Mouse (Mus musculus): Measurements from ENCODE around the gene D330020A13Rik. TPM values are rescaled to one million over a fixed set of nuclear protein-coding genes. Genes with fewer than 3 reads are reported as not detected.

Gene D330020A13Rik
- total RNA-seq, 1 experiment, result 4.4 TPM

DNA sequence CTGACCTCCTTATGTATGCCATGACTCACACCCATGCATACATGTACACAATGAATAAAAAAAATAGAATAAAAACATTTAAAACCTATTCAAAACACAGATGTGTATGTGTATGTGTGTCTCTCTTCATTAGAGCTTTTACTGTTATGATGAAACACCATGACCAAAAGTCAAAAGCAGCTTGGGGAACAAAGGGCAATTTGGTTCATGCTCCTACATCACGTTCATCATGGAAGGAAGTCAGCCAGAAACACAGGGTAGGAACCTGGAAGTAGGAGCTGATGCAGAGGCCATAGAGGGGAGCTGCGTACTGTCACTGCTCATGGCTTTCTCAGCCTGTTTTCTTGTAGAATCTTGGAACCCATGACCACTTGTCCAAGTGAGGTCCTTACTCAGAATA, 41.4 kb upstream of the D330020A13Rik start:
- TF ChIP-seq ZC3H11A (IDR thresholded peaks at IDR 0.05; ENCODE audit: borderline replicate concordance, low read depth, low read length), result no peak
- TF ChIP-seq MAFK (IDR thresholded peaks at IDR 0.05; ENCODE audit: insufficient read depth, low read depth, low read length), result no peak
- no peak for TF ChIP-seq ZNF384 (IDR thresholded peaks at IDR 0.05; ENCODE audit: low read depth, low read length)
- no peak for TF ChIP-seq CHD2 (IDR thresholded peaks at IDR 0.05; ENCODE audit: low read depth, low read length)
- no peak for TF ChIP-seq HCFC1 (IDR thresholded peaks at IDR 0.05; ENCODE audit: borderline replicate concordance, insufficient read depth, low read length)
- no peak for DNase-seq (ENCODE audit: low read depth, low spot score)

DNA sequence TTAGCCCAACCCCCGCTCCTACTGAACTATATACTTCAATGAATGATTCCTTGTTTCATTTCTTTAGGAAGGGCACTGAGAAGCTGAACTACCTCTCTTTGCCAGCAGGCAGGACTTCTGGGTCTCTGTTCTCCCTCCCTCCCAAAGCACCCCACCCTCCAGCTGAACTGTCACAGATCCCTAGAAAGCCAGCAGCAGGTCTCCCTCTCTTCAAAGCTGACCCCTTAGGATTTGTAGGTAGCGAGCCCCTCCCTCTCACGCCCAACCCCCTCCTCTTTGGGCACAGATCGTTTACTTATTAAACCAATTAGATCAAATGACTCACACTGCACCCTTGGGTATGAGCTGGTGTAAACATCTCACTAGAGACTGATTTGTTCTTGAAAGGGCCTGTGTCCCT, 39.5 kb upstream of the D330020A13Rik start:
- H3K4me3 ChIP-seq (ENCODE audit: insufficient read depth in 1 of 2, low read depth in 1 of 2, low read length in 2 of 2, poor library complexity in 1 of 2, severe bottlenecking in 1 of 2), result no peak overlapping the region
- no peak for TF ChIP-seq CHD2 (IDR thresholded peaks at IDR 0.05; ENCODE audit: low read depth, low read length)
- TF ChIP-seq ZC3H11A (IDR thresholded peaks at IDR 0.05; ENCODE audit: borderline replicate concordance, low read depth, low read length), result no peak
- TF ChIP-seq HCFC1 (IDR thresholded peaks at IDR 0.05; ENCODE audit: borderline replicate concordance, insufficient read depth, low read length), result no peak
- TF ChIP-seq MAFK (IDR thresholded peaks at IDR 0.05; ENCODE audit: insufficient read depth, low read depth, low read length), result no peak
- TF ChIP-seq ZNF384 (IDR thresholded peaks at IDR 0.05; ENCODE audit: low read depth, low read length), result no peak
- in situ Hi-C loops (cut with MboI; ENCODE audit: low sequenced_read_pairs in 2 of 2, unreplicated experiment in 2 of 2), result no loop called here
- no peak for DNase-seq (ENCODE audit: low read depth, low spot score)
- no peak overlapping the region for H3K9ac ChIP-seq (ENCODE audit: insufficient read depth, low read depth, low read length, poor library complexity, severe bottlenecking)
- H3K27ac ChIP-seq (ENCODE audit: insufficient read depth, low read depth, low read length, poor library complexity, severe bottlenecking), result no peak overlapping the region
- H3K36me3 ChIP-seq (ENCODE audit: control insufficient read depth, insufficient read depth, low read length, poor library complexity, severe bottlenecking), result peaks cover 3% of the 10 kb centered on the region; the same call in 1 of the 2 replicates
- peaks cover 11 to 21% of the 10 kb centered on the region in 2 experiments; a peak in 3 of 4 replicates for H3K4me1 ChIP-seq (ENCODE audit: control insufficient read depth in 2 of 2, insufficient read depth in 2 of 2, low read length in 2 of 2, poor library complexity in 1 of 2)
- no peaks in the 10 kb centered on the region for H3K9me3 ChIP-seq (ENCODE audit: control insufficient read depth, insufficient read depth, low read depth, low read length)

More for the DNA sequence above, 41.4 kb upstream of the D330020A13Rik start:
- H3K9me3 ChIP-seq (ENCODE audit: control insufficient read depth, insufficient read depth, low read depth, low read length), result no peaks in the 10 kb centered on the region
- H3K36me3 ChIP-seq (ENCODE audit: control insufficient read depth, insufficient read depth, low read length, poor library complexity, severe bottlenecking), result peaks cover 3% of the 10 kb centered on the region; the same call in 1 of the 2 replicates
- no peak overlapping the region for H3K4me3 ChIP-seq (ENCODE audit: insufficient read depth in 1 of 2, low read depth in 1 of 2, low read length in 2 of 2, poor library complexity in 1 of 2, severe bottlenecking in 1 of 2)
- no peak overlapping the region for H3K9ac ChIP-seq (ENCODE audit: insufficient read depth, low read depth, low read length, poor library complexity, severe bottlenecking)
- H3K27ac ChIP-seq (ENCODE audit: insufficient read depth, low read depth, low read length, poor library complexity, severe bottlenecking), result no peak overlapping the region
- peaks cover 9 to 17% of the 10 kb centered on the region in 2 experiments; a peak in 3 of 4 replicates for H3K4me1 ChIP-seq (ENCODE audit: control insufficient read depth in 2 of 2, insufficient read depth in 2 of 2, low read length in 2 of 2, poor library complexity in 1 of 2)
- in situ Hi-C loops (cut with MboI; ENCODE audit: low sequenced_read_pairs in 2 of 2, unreplicated experiment in 2 of 2), result no loop called here

DNA sequence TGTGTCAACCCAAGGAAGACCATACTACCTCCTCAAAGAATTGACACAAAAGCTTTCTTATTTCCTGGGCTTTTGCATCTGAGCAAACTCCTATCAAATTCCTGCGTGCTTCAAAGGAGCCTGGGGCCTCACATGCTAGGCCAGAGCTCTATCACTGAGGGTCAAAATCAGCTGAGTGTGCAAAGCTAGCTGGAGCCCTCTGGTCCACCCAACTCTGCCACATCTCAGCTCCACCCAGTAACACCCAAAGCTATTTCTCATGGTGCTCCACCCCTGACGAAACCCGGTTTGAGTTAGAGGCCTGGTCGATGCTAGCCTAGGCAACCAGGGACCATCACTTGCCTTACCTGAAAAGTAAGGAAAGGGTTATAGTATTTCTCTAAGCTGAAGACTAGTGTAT, 39.0 kb upstream of the D330020A13Rik start:
- Histone ChIP-seq H3K36me3 (ENCODE audit: control insufficient read depth, insufficient read depth, low read length, poor library complexity, severe bottlenecking) (peaks cover 3% of the 10 kb centered on the region; the same call in 1 of the 2 replicates), H3K27ac (ENCODE audit: insufficient read depth, low read depth, low read length, poor library complexity, severe bottlenecking) (no peak overlapping the region), H3K9ac (ENCODE audit: insufficient read depth, low read depth, low read length, poor library complexity, severe bottlenecking) (no peak overlapping the region), H3K4me1 (ENCODE audit: control insufficient read depth in 2 of 2, insufficient read depth in 2 of 2, low read length in 2 of 2, poor library complexity in 1 of 2) (peaks cover 11 to 22% of the 10 kb centered on the region in 2 experiments; a peak in 3 of 4 replicates), H3K4me3 (ENCODE audit: insufficient read depth in 1 of 2, low read depth in 1 of 2, low read length in 2 of 2, poor library complexity in 1 of 2, severe bottlenecking in 1 of 2) (no peak overlapping the region), H3K9me3 (ENCODE audit: control insufficient read depth, insufficient read depth, low read depth, low read length) (no peaks in the 10 kb centered on the region)
- in situ Hi-C loops (cut with MboI; ENCODE audit: low sequenced_read_pairs in 2 of 2, unreplicated experiment in 2 of 2), result no loop called here
- 0 out of 2 replicates have a peak, but pooled peaks have one; percentile 47 for TF ChIP-seq MAFK (IDR thresholded peaks at IDR 0.05; ENCODE audit: insufficient read depth, low read depth, low read length)
- no peak for TF ChIP-seq ZC3H11A (IDR thresholded peaks at IDR 0.05; ENCODE audit: borderline replicate concordance, low read depth, low read length)
- no peak for DNase-seq (ENCODE audit: low read depth, low spot score)

DNA sequence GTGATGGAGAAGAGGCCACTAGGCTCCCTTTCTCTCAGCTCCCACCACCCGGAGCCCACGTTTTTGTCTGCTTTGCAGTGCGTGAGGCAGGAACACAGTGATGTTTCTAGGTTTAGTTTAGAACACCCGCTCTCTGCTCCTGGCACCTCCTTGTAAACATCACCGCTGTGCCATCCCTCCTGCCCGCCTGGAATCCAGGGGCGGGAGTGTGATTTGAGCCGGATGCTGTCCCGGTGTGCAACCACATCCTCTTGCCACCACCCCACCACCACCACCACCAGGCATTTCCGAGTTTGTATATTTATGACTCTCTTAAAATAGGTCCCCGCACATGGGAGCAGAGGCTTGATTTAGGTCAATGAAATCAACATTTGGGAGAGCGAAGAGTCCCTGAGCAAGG, 38.5 kb upstream of the D330020A13Rik start:
- peaks cover 11 to 24% of the 10 kb centered on the region in 2 experiments; a peak in 3 of 4 replicates for H3K4me1 ChIP-seq (ENCODE audit: control insufficient read depth in 2 of 2, insufficient read depth in 2 of 2, low read length in 2 of 2, poor library complexity in 1 of 2)
- DNase-seq (ENCODE audit: low read depth, low spot score), result no peak
- peaks cover 3% of the 10 kb centered on the region; the same call in 1 of the 2 replicates for H3K36me3 ChIP-seq (ENCODE audit: control insufficient read depth, insufficient read depth, low read length, poor library complexity, severe bottlenecking)
- H3K9ac ChIP-seq (ENCODE audit: insufficient read depth, low read depth, low read length, poor library complexity, severe bottlenecking), result no peak overlapping the region
- H3K9me3 ChIP-seq (ENCODE audit: control insufficient read depth, insufficient read depth, low read depth, low read length), result no peaks in the 10 kb centered on the region
- H3K27ac ChIP-seq (ENCODE audit: insufficient read depth, low read depth, low read length, poor library complexity, severe bottlenecking), result no peak overlapping the region
- TF ChIP-seq ZNF384 (IDR thresholded peaks at IDR 0.05; ENCODE audit: low read depth, low read length), result no peak
- TF ChIP-seq ZC3H11A (IDR thresholded peaks at IDR 0.05; ENCODE audit: borderline replicate concordance, low read depth, low read length), result no peak
- no peak for TF ChIP-seq MAFK (IDR thresholded peaks at IDR 0.05; ENCODE audit: insufficient read depth, low read depth, low read length)
- TF ChIP-seq CHD2 (IDR thresholded peaks at IDR 0.05; ENCODE audit: low read depth, low read length), result no peak
- TF ChIP-seq HCFC1 (IDR thresholded peaks at IDR 0.05; ENCODE audit: borderline replicate concordance, insufficient read depth, low read length), result no peak
- in situ Hi-C loops (cut with MboI; ENCODE audit: low sequenced_read_pairs in 2 of 2, unreplicated experiment in 2 of 2), result no loop called here
- H3K4me3 ChIP-seq (ENCODE audit: insufficient read depth in 1 of 2, low read depth in 1 of 2, low read length in 2 of 2, poor library complexity in 1 of 2, severe bottlenecking in 1 of 2), result no peak overlapping the region
